Mouse (Mus musculus): ENCODE data around the gene Ms4a4b. TPM values are rescaled to one million over a fixed set of nuclear protein-coding genes. Genes with fewer than 3 reads are reported as not detected.
"Not testable (repeated sequence)": the region's sequence is repeated elsewhere in the genome, so short reads cannot be mapped to it uniquely, and the experiment has no call there.

The Ms4a4b gene
- total RNA-seq, 2 experiments from 2014 or later, result 0.70 to 1.00 TPM

GRCm38 (mm10) chr19:11485266-11485665 lies 41.9 kb downstream of the Ms4a4b start:
- intact Hi-C loops (cut with DNase I), result no loop called here

GRCm38 (mm10) chr19:11485746-11486145 lies 42.4 kb downstream of the Ms4a4b start, which contains the start of gene Gm8369:
TSS of gene Gm8369 (plus strand) at chr19:11485938.
- no peak for DNase-seq
- intact Hi-C loops (cut with DNase I), result no loop called here

More at GRCm38 (mm10) chr19:11485266-11485665, 41.9 kb downstream of the Ms4a4b start:
- DNase-seq, result no peak

GRCm38 (mm10) chr19:11486599-11486998 lies 43.2 kb downstream of the Ms4a4b start:
- intact Hi-C loops (cut with DNase I), result no loop called here
- DNase-seq, result no peak

GRCm38 (mm10) chr19:11491406-11492189 lies 48.2 kb downstream of the Ms4a4b start:
- intact Hi-C loops (cut with DNase I), result no loop called here

GRCm38 (mm10) chr19:11492671-11493070 lies 49.3 kb downstream of the Ms4a4b start:
- intact Hi-C loops (cut with DNase I), result no loop called here
- DNase-seq, result no peak

More at GRCm38 (mm10) chr19:11491406-11492189, 48.2 kb downstream of the Ms4a4b start:
- no peak for DNase-seq

GRCm38 (mm10) chr19:11494519-11494918 lies 51.2 kb downstream of the Ms4a4b start:
- intact Hi-C loops (cut with DNase I), result no loop called here
- DNase-seq, result no peak

GRCm38 (mm10) chr19:11496361-11496760 lies 53.0 kb downstream of the Ms4a4b start:
- intact Hi-C loops (cut with DNase I), result no loop called here
- no peak for DNase-seq

GRCm38 (mm10) chr19:11497300-11497699 lies 53.9 kb downstream of the Ms4a4b start:
- intact Hi-C loops (cut with DNase I); DNase-seq: not testable (repeated sequence)

GRCm38 (mm10) chr19:11500796-11501195 lies 57.4 kb downstream of the Ms4a4b start:
- intact Hi-C loops (cut with DNase I), result no loop called here
- no peak for DNase-seq

GRCm38 (mm10) chr19:11501326-11501725 lies 58.0 kb downstream of the Ms4a4b start:
- no peak for DNase-seq
- intact Hi-C loops (cut with DNase I), result no loop called here

- no peak for DNase-seq
These were observed 61.5 kb downstream of the Ms4a4b start for GRCm38 (mm10) chr19:11504857-11505256.

GRCm38 (mm10) chr19:11513458-11513857 lies 70.1 kb downstream of the Ms4a4b start:
- intact Hi-C loops (cut with DNase I), result no loop called here
- DNase-seq, result peak in 1 of 2 experiments; percentile 21

More at GRCm38 (mm10) chr19:11504857-11505256, 61.5 kb downstream of the Ms4a4b start:
- intact Hi-C loops (cut with DNase I), result no loop called here

GRCm38 (mm10) chr19:11516246-11516645 lies 72.9 kb downstream of the Ms4a4b start, which contains the start of gene Ms4a6b:
TSS of gene Ms4a6b (plus strand) at chr19:11516512.
- no peak for DNase-seq
- intact Hi-C loops (cut with DNase I), result no loop called here

Other genes starting within 250 kb of the Ms4a4b start
- not detected for gene Ms4a13, start 246.8 kb upstream of the Ms4a4b start, total RNA-seq (2021)
- gene Ms4a12, start 211.1 kb upstream of the Ms4a4b start, total RNA-seq (2021), result not detected
- gene Ms4a1, start 177.3 kb upstream of the Ms4a4b start, total RNA-seq (2021), result under 1 TPM; 0.47 to 0.76 TPM
- not detected for gene Ms4a5, start 159.7 kb upstream of the Ms4a4b start, total RNA-seq (2021)
- gene Ms4a14, start 129.1 kb upstream of the Ms4a4b start, total RNA-seq (2021), result under 1 TPM in 1 of 2 experiments, not detected in 1; 0.05 TPM
- 1 to 10 TPM; 1.1 to 1.8 TPM for gene Ms4a7, start 107.4 kb upstream of the Ms4a4b start, total RNA-seq (2021)
- gene Ms4a4a, start 68.0 kb upstream of the Ms4a4b start, total RNA-seq (2021), result 10 to 100 TPM in 1 of 2 experiments, 1 to 10 TPM in 1; 5.2 to 14.5 TPM
- 1 to 10 TPM in 1 of 2 experiments, not detected in 1; 1.8 TPM for gene Ms4a4c, start 38.8 kb upstream of the Ms4a4b start, total RNA-seq (2021)
- gene Ms4a6c, start 25.8 kb downstream of the Ms4a4b start, total RNA-seq (2021), result 10 to 100 TPM in 1 of 2 experiments, 1 to 10 TPM in 1; 6.3 to 15.1 TPM
- 1 to 10 TPM in 1 of 2 experiments, not detected in 1; 1.1 TPM for gene Gm8369, start 42.4 kb downstream of the Ms4a4b start, total RNA-seq (2021)
- gene Ms4a6b, start 73.0 kb downstream of the Ms4a4b start, total RNA-seq (2021), result 1 to 10 TPM; 4.4 to 9.1 TPM
- 1 to 10 TPM; 8.0 to 9.5 TPM for gene Ms4a4d, start 93.2 kb downstream of the Ms4a4b start, total RNA-seq (2021)
- 1 to 10 TPM; 1.8 to 5.7 TPM for gene Ms4a6d, start 161.3 kb downstream of the Ms4a4b start, total RNA-seq (2021)
- not detected for gene Ms4a2, start 180.2 kb downstream of the Ms4a4b start, total RNA-seq (2021)
- gene Ms4a3, start 197.3 kb downstream of the Ms4a4b start, total RNA-seq (2021), result not detected
- gene Oosp2, start 217.0 kb downstream of the Ms4a4b start, total RNA-seq (2021), result not detected
- gene Oosp1, start 247.6 kb downstream of the Ms4a4b start, total RNA-seq (2021), result not detected

Measured in heart, postnatal 36 days (tissue).